Mouse (Mus musculus): Measurements from ENCODE around the gene Zfp385c. TPM values are rescaled to one million over a fixed set of nuclear protein-coding genes. Genes with fewer than 3 reads are reported as not detected.

Zfp385c gene
- polyA plus RNA-seq (2012) = not detected in 2 replicates

DNA sequence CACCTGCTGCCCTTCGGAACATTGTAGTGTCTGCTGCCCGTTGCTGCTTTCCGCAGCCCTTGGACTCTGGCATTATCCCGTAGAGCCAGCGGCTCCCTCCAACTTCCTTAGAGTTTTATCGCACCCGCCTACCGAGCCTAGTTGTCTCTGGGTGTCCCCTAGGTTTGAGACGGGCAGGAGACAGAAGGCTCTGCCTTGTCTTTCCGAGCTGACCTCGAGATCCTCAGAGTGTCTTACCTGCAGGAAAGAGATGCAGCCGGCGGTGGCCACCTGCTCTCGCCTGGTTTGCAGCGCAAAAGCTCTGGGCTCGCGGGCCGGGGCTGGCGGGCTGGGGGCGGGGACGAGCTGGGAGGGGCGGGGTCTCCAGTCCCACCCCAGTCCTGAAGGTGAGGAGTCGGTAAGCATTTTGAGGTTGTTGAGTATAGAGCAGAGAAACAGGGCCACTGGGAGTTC is at the start of gene Zfp385c:
Gene Zfp385c (minus strand): TSS at position 292 of the 453 bp plus-strand sequence.
- no peak for TF ChIP-seq GATA1 (IDR thresholded peaks at IDR 0.05; ENCODE audit: low read length)

- TF ChIP-seq GATA1 (IDR thresholded peaks at IDR 0.05; ENCODE audit: low read length) = no peak
These were observed 49.1 kb upstream of the Zfp385c start for GRCm38 (mm10) chr11:100741348-100741747.

- TF ChIP-seq GATA1 (IDR thresholded peaks at IDR 0.05; ENCODE audit: low read length) = no peak
These were observed 46.5 kb upstream of the Zfp385c start for GRCm38 (mm10) chr11:100738749-100739148.

DNA sequence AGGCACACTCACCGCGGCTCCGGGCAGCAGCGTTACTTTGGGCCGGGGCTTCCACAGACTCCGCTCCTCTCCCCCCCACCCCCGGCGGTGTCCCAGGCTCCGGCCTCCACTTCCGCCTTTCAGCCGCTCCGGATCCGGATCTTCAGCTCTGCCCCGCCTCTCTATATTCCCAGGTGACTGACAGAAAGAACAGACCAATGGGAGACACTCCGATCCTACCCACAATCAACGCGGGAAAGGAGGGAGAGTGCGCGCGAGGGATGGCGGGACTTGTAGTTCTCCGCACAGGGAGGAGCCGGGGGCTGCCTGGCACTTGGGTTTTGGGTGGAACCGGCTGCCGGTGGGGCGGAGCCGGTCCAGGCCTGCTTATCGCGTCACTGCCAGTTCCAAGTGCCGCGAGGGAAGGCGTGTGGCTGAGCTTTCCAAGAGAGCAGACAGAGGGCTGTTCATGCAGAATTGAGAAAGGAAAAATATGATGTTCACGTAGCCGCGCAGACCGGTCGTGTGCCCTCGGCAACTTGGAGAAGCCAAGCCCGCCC is 45.9 kb upstream of the Zfp385c start, which contains the start of gene Rab5c:
Gene Rab5c (minus strand): TSS at position 150 of the 539 bp plus-strand sequence.
- no peak for TF ChIP-seq GATA1 (IDR thresholded peaks at IDR 0.05; ENCODE audit: low read length)

DNA sequence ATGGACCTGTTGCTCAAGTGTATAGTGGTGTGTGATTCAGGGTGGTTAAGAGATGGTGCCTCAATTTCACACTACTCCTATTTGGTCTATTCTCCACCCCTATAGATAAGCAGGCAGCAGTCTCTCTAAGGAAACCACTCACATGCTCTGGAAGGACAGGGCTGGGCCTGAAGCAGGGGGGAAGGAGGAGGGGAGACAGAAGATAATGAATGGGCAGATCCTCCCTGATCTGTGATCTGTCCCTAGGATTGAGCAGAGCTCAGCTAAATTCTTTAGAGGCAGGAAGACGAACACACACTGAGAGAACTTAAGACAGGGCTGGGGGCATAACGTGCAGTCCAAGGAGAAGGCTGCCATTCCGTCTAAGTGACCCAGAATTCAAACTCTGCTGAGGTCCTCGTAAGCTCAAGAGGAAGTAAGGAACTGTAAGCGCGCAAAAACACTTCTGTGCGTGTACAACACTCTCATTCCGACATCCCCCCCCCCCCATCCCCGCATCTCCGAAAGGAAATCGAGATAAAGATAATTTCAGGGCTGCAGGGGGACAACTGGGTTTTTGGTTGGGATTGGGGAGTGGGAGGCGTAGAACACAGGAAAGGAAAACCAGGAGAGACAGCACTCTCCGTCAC is 45.0 kb upstream of the Zfp385c start:
- TF ChIP-seq GATA1 (IDR thresholded peaks at IDR 0.05; ENCODE audit: low read length) = peak; percentile 64

GRCm38 (mm10) chr11:100736746-100737080 is 44.5 kb upstream of the Zfp385c start:
- TF ChIP-seq GATA1 (IDR thresholded peaks at IDR 0.05; ENCODE audit: low read length) = no peak

DNA sequence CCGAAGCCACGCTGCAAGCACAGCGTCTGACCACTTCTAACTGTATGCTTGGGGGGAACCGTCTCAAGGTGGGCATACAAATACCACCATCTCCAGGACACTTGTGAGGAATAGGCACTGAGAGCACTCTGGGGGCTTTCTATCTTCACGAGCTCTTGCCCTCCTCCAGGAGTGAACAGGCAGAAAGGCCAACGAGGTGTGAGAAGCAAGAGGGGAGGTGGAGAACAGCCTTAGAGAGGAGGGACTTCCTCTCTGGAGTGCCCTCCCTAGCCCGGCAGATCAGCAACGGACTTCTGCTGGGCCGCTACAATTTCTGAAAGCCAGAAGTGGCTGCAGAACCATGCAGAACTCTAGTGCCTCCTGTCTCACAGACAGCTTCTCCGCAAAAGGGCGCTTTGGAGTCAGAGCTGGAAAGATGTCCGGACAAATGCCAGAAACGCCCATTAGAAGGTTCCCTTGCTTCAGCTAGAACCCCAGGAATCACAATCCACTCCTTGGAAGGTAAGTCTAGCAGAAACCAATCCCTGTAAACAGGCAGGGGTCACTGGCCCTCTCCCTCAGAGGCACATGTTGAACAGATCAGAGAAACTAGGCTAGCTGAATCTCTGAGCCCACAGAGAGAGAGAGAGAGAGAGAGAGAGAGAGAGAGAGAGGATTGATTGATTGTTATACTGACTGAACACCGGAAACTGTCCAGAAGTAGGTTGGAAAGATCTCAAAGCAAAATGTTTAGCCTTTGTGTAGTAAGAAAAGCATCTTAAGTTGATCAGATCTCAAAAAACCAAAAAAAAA is 43.9 kb upstream of the Zfp385c start:
- no peak for TF ChIP-seq GATA1 (IDR thresholded peaks at IDR 0.05; ENCODE audit: low read length)

- no peak for TF ChIP-seq GATA1 (IDR thresholded peaks at IDR 0.05; ENCODE audit: low read length)
These were observed 43.0 kb upstream of the Zfp385c start for GRCm38 (mm10) chr11:100735134-100735865.

DNA sequence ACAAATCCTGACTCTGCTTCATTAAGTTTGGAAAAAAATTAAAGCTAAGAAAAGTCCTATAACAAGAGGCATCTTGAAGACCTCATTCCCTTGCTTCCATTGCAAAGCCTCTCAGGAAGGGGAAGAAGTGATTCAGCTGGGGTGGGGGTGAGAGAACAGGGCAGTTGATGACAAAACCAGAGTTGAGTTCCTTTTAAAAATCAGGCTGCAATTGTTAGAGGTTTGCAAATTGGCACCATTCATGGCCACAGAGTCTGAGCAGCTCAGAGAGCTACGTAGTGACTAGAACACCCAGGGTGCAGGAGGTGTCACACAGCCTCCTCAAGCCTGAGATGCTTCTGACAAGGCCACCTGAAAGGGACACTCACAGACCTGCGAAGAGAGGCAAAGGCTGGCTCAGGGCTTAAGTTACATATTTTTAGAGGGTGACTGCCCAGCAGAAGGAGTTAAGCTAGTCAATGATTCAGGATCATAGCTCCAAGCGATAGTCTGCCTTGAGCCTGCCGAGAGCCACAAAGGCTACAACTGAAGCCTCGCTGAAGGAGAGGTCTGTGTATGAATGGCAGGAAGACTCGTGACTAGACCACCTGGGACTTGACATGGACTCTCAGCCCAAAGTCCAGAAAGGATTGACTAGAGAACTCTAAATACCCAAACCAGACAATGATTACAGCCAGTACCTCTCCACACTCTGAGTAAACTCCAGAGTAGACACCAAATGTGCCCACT is 38.4 kb upstream of the Zfp385c start:
- no peak for TF ChIP-seq GATA1 (IDR thresholded peaks at IDR 0.05; ENCODE audit: low read length)

DNA sequence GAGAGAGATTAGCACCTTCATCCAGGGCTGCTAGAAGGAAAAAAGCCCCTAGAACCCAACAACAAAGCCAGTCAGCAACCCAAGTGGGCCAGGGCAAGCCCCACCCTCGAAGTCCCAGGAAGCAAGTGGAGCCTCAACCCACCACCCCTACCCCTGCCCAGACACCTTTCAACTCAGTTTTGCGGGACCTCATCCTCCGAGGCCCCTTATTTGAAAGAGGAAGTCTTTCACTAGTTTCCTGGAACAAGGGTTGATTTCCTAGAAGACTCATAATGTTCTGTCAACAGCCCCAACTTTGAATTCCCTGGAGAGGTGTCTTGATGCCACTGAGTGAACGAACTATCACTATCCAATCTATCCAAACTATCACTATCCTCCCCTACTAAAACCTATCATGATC is 37.7 kb upstream of the Zfp385c start:
- TF ChIP-seq GATA1 (IDR thresholded peaks at IDR 0.05; ENCODE audit: low read length) = no peak

GRCm38 (mm10) chr11:100728601-100729000 is 36.3 kb upstream of the Zfp385c start:
- no peak for TF ChIP-seq GATA1 (IDR thresholded peaks at IDR 0.05; ENCODE audit: low read length)

- TF ChIP-seq GATA1 (IDR thresholded peaks at IDR 0.05; ENCODE audit: low read length) = no peak
These were observed 34.9 kb upstream of the Zfp385c start for GRCm38 (mm10) chr11:100727201-100727600.

- TF ChIP-seq GATA1 (IDR thresholded peaks at IDR 0.05; ENCODE audit: low read length) = no peak
These were observed 32.8 kb upstream of the Zfp385c start for GRCm38 (mm10) chr11:100724919-100725512.

DNA sequence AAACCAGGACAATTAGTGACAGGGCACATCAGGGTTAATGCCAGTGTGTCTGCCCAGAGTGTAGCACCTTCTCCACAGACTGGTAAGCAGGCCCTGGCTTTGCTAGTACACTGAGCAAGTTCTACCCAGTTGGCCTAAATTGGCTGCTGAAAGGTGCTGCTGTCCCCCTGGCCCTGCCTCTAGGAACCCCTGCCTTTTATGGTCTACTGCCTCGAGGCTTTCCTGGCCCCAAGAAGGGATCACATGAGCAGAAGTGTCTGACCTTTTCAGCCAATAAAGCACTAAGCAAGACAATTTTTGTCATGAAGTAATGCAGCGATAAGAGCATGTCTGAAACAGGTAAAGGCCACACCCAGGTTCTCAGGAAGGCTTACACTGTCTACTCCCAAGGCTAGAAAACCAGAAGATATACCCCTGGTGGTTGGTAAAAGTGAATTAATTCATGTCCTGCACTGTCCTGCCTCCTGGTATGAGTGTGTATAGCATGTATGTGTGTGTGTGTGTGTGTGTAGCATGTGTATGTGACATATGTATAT is 30.3 kb upstream of the Zfp385c start:
- no peak for TF ChIP-seq GATA1 (IDR thresholded peaks at IDR 0.05; ENCODE audit: low read length)

Data from G1E-ER4 (cell line).